Mouse (Mus musculus): ENCODE measurements around the gene Trib2. TPM values are rescaled to one million over a fixed set of nuclear protein-coding genes. Genes with fewer than 3 reads are reported as not detected.
A peak's percentile ranks its signal among the peaks of the same experiment; 100 is the strongest.

Gene Trib2
- 11.2 and 12.2 TPM in 2 replicates for polyA plus RNA-seq (2015; fragmentation: Nextera tagmentation; extraction: Ambion mirVana)

DNA sequence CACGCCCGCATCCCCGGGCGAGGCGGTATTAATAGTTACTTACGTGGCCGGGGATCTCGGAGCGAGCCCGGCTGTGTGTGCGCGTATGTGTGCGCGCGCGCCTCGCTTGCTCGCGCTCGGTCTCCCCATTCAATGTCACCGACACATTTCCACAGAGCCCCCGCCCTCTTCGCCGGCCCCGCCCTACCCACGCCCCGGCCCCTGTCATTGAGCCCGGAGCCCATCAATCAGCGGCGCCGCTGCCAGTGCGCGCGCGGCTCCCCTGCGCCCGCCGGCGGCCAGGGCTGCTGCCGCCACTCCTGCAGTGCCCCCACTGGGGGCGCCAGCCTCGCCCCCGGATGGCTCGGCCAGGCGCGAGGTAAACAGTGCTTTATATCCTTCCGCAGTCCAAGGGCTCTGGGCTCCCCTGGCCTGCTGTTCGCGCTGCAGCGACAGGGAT is at the start of gene Trib2:
Gene Trib2, minus strand, starts transcription at position 183 of the 439 bp plus-strand sequence.
- peaks cover 12% of the 10 kb centered on the region; the same call in 1 of the 2 replicates for H3K27me3 ChIP-seq (replicated peaks; ENCODE audit: control insufficient read depth, insufficient read depth, low read length)
- peak; percentile 88 for ATAC-seq
- peak within 1 kb of the TSS; percentile 78 for H3K4me2 ChIP-seq (replicated peaks; ENCODE audit: low read depth)
- no peaks in the 10 kb centered on the region for H3K9me3 ChIP-seq (ENCODE audit: control insufficient read depth)
- 0 out of 2 replicates have a peak, but pooled peaks cover 4% of the 10 kb centered on the region for H3K4me1 ChIP-seq (replicated peaks; ENCODE audit: control insufficient read depth, insufficient read depth, low read length)
- WGBS, result under 1% methylated on average over 50 of the region's 50 CpGs
- H3K27ac ChIP-seq (ENCODE audit: low read depth, low read length), result peak within 1 kb of the TSS; percentile 82
- TF ChIP-seq CTCF (IDR thresholded peaks at IDR 0.05; ENCODE audit: low read depth), result peak; percentile 68
- H3K4me3 ChIP-seq (ENCODE audit: low read depth, low read length), result peak within 1 kb of the TSS; percentile 70
- peak within 1 kb of the TSS; percentile 71 for H3K9ac ChIP-seq (ENCODE audit: low read depth, low read length)
- H3K36me3 ChIP-seq (ENCODE audit: control insufficient read depth, insufficient read depth), result no peaks in the 10 kb centered on the region

DNA sequence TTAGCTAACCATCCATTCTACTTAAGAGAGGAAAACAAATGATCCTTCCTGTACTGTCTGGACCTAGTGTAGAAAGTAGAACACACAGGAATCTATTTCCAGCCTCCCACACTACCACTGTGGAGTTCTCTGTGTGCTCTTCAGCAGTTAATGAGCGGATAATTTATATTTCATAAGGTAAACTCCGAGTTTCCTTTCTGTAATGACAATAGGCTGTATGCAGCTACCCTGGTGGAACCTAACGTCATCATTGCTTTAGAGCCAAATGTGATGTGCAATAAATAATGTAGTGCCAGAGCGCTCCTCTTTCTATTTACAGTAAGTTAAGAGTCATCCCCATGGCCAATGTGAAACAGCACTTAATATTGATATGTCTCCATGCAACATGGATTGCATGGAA is 41.3 kb upstream of the Trib2 start:
- no peaks in the 10 kb centered on the region for H3K9me3 ChIP-seq (ENCODE audit: control insufficient read depth)
- ATAC-seq, result no peak
- H3K27me3 ChIP-seq (replicated peaks; ENCODE audit: control insufficient read depth, insufficient read depth, low read length), result no peaks in the 10 kb centered on the region
- 67% methylated on average over 4 of the region's 4 CpGs for WGBS
- TF ChIP-seq CTCF (IDR thresholded peaks at IDR 0.05; ENCODE audit: low read depth), result no peak
- no peak overlapping the region for H3K4me3 ChIP-seq (ENCODE audit: low read depth, low read length)
- H3K4me2 ChIP-seq (replicated peaks; ENCODE audit: low read depth), result no peak overlapping the region
- H3K27ac ChIP-seq (ENCODE audit: low read depth, low read length), result no peak overlapping the region
- H3K4me1 ChIP-seq (replicated peaks; ENCODE audit: control insufficient read depth, insufficient read depth, low read length), result no peaks in the 10 kb centered on the region
- H3K36me3 ChIP-seq (ENCODE audit: control insufficient read depth, insufficient read depth), result no peaks in the 10 kb centered on the region
- no peak overlapping the region for H3K9ac ChIP-seq (ENCODE audit: low read depth, low read length)

DNA sequence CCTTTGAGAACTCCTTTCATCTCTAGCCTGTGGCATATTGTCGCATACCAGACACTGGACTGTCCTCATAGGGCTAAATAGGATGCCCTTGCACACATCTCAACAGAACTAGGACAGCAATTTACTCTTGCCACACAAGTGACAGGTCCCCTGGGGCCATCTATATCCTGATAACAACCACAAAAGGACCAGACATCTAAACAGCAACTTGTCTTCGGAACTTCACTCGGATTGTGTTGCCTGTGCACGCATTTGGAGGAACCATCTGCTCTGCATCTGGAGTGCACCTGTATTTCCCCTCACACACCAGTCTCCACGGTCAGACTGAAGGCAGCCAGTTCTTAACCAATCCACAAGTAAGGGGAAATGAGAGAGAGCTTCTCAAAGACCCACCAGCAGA is 39.2 kb upstream of the Trib2 start:
- Histone ChIP-seq H3K27me3 (replicated peaks; ENCODE audit: control insufficient read depth, insufficient read depth, low read length) (no peaks in the 10 kb centered on the region), H3K9ac (ENCODE audit: low read depth, low read length) (no peak overlapping the region), H3K4me1 (replicated peaks; ENCODE audit: control insufficient read depth, insufficient read depth, low read length) (no peaks in the 10 kb centered on the region), H3K4me3 (ENCODE audit: low read depth, low read length) (no peak overlapping the region), H3K27ac (ENCODE audit: low read depth, low read length) (no peak overlapping the region), H3K36me3 (ENCODE audit: control insufficient read depth, insufficient read depth) (no peaks in the 10 kb centered on the region), H3K9me3 (ENCODE audit: control insufficient read depth) (no peaks in the 10 kb centered on the region), H3K4me2 (replicated peaks; ENCODE audit: low read depth) (no peak overlapping the region)
- no peak for ATAC-seq
- TF ChIP-seq CTCF (IDR thresholded peaks at IDR 0.05; ENCODE audit: low read depth), result no peak
- 77% methylated on average over 5 of the region's 5 CpGs for WGBS

DNA sequence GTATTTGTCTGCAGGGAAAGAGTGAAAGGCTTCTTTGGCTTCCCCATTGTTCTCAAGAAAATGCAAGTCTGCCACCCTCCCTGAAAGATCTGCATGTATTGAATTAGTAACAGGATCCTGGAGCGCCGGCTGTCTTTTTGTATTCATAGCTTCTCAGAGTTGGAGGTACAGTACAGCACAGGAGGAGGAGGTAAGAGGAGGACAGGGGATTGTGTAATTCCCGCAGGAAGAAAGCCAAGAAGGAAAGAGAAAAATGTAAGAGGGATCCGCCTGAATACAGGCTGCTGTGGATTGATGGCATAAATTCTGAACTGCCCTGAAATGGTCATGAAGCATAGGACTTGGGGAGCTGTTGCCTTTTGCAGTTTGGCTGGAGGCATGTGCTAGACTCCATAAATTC is 36.1 kb upstream of the Trib2 start:
- no peak for ATAC-seq
- WGBS, result 60% methylated on average over 4 of the region's 4 CpGs
- no peak for TF ChIP-seq CTCF (IDR thresholded peaks at IDR 0.05; ENCODE audit: low read depth)

DNA sequence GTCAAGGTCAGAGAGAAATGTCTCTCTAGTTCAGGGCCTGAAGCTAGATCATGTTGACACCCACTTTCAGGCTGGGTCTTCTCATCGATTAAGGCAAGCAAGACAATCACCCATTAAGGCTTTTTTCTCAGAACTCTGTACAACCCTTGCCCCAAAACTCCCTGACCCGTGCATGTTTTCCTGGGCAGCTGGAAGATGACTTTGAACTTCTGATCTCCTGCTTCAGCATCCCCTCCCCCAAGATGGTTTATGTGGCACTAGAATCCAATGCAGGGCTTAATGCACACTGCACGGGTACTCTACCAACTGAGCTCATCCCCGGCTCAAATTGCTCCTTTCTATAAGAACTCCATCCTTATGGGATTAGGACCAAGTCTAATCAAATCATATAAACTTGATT is 35.3 kb upstream of the Trib2 start:
- Histone ChIP-seq H3K27ac (ENCODE audit: low read depth, low read length) (no peak overlapping the region), H3K4me2 (replicated peaks; ENCODE audit: low read depth) (no peak overlapping the region), H3K9ac (ENCODE audit: low read depth, low read length) (no peak overlapping the region), H3K4me1 (replicated peaks; ENCODE audit: control insufficient read depth, insufficient read depth, low read length) (no peaks in the 10 kb centered on the region), H3K4me3 (ENCODE audit: low read depth, low read length) (no peak overlapping the region), H3K36me3 (ENCODE audit: control insufficient read depth, insufficient read depth) (no peaks in the 10 kb centered on the region), H3K9me3 (ENCODE audit: control insufficient read depth) (no peaks in the 10 kb centered on the region), H3K27me3 (replicated peaks; ENCODE audit: control insufficient read depth, insufficient read depth, low read length) (no peaks in the 10 kb centered on the region)
- no peak for TF ChIP-seq CTCF (IDR thresholded peaks at IDR 0.05; ENCODE audit: low read depth)
- WGBS, result 83% methylated on average over 4 of the region's 4 CpGs
- no peak for ATAC-seq

More for the DNA sequence above, 36.1 kb upstream of the Trib2 start:
- Histone ChIP-seq H3K9ac (ENCODE audit: low read depth, low read length) (no peak overlapping the region), H3K4me1 (replicated peaks; ENCODE audit: control insufficient read depth, insufficient read depth, low read length) (no peaks in the 10 kb centered on the region), H3K4me3 (ENCODE audit: low read depth, low read length) (no peak overlapping the region), H3K4me2 (replicated peaks; ENCODE audit: low read depth) (no peak overlapping the region), H3K9me3 (ENCODE audit: control insufficient read depth) (no peaks in the 10 kb centered on the region), H3K27me3 (replicated peaks; ENCODE audit: control insufficient read depth, insufficient read depth, low read length) (no peaks in the 10 kb centered on the region), H3K36me3 (ENCODE audit: control insufficient read depth, insufficient read depth) (no peaks in the 10 kb centered on the region), H3K27ac (ENCODE audit: low read depth, low read length) (no peak overlapping the region)

DNA sequence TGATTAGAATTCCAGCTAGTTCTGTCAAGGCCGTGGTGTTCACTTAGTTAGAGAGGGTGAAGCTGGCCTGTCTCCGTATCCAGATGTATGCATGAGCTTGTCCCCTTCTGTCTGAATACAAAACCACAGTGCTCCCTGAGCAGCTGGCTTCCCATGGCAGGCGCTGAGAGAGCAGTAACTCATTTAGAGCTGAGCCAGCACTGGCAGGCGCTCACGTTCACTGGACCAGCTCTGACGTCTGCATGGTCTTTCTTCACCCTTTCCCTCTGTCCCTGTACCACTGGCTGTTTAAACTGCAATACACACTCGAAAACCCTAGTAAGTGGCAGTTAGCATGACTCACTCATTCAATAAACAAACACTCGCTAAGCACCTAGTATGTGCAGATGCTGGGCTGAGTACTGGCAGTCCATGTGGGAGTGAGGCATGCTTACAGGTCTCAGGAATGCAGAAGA is 33.7 kb upstream of the Trib2 start:
- Histone ChIP-seq H3K4me2 (replicated peaks; ENCODE audit: low read depth) (no peak overlapping the region), H3K27ac (ENCODE audit: low read depth, low read length) (no peak overlapping the region), H3K9me3 (ENCODE audit: control insufficient read depth) (no peaks in the 10 kb centered on the region), H3K27me3 (replicated peaks; ENCODE audit: control insufficient read depth, insufficient read depth, low read length) (no peaks in the 10 kb centered on the region), H3K36me3 (ENCODE audit: control insufficient read depth, insufficient read depth) (no peaks in the 10 kb centered on the region), H3K9ac (ENCODE audit: low read depth, low read length) (no peak overlapping the region), H3K4me3 (ENCODE audit: low read depth, low read length) (no peak overlapping the region), H3K4me1 (replicated peaks; ENCODE audit: control insufficient read depth, insufficient read depth, low read length) (no peaks in the 10 kb centered on the region)
- 45% methylated on average over 8 of the region's 8 CpGs for WGBS
- ATAC-seq, result no peak
- no peak for TF ChIP-seq CTCF (IDR thresholded peaks at IDR 0.05; ENCODE audit: low read depth)

DNA sequence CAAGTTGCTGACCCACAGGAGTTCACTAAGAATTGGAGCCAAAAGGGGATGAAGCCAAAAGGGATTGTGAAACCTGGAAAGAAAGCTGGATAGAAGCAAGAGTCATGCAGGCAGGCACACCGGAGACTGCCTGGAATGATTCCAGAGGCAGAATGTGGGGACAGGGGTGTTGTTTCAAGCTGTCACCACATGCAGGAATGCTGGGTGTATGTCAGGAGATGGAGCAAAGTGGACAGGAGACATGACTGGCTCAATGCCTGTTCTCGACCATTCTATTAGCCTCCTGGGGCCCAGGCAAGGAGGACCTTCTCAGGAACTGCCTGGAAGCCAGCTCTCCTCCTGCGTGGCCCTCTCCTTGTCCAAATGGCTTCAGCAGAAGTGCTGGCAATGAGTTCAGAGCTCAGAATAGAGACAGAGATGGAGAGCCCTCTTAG is 33.2 kb upstream of the Trib2 start:
- Histone ChIP-seq H3K4me2 (replicated peaks; ENCODE audit: low read depth) (no peak overlapping the region), H3K27ac (ENCODE audit: low read depth, low read length) (no peak overlapping the region), H3K9me3 (ENCODE audit: control insufficient read depth) (no peaks in the 10 kb centered on the region), H3K4me1 (replicated peaks; ENCODE audit: control insufficient read depth, insufficient read depth, low read length) (no peaks in the 10 kb centered on the region), H3K4me3 (ENCODE audit: low read depth, low read length) (no peak overlapping the region), H3K9ac (ENCODE audit: low read depth, low read length) (no peak overlapping the region), H3K27me3 (replicated peaks; ENCODE audit: control insufficient read depth, insufficient read depth, low read length) (no peaks in the 10 kb centered on the region), H3K36me3 (ENCODE audit: control insufficient read depth, insufficient read depth) (no peaks in the 10 kb centered on the region)
- 51% methylated on average over 3 of the region's 3 CpGs for WGBS
- ATAC-seq, result no peak
- TF ChIP-seq CTCF (IDR thresholded peaks at IDR 0.05; ENCODE audit: low read depth), result no peak

Measured in intestine, postnatal 0 days (tissue).